Mouse (Mus musculus): Measurements from ENCODE around the gene Mmachc. TPM values are rescaled to one million over a fixed set of nuclear protein-coding genes. Genes with fewer than 3 reads are reported as not detected.

The Mmachc gene
- polyA plus RNA-seq, 3 experiments from 2014 or later = 4.5 to 8.3 (median 5.2) TPM

Other genes starting within 250 kb of the Mmachc start
- 1 to 10 TPM; 4.5 to 5.5 (median 4.7) TPM for gene Mast2, start 244.2 kb downstream of the Mmachc start, polyA plus RNA-seq (2017; shearing (Covaris generic))
- 10 to 100 TPM in 2 of 3 experiments, 1 to 10 TPM in 1; 8.9 to 14.9 (median 13.3) TPM for gene Ipp, start 200.9 kb downstream of the Mmachc start, polyA plus RNA-seq (2017; shearing (Covaris generic))
- gene Tmem69, start 152.5 kb downstream of the Mmachc start, polyA plus RNA-seq (2017; shearing (Covaris generic)) = 10 to 100 TPM; 25.4 to 29.3 (median 26.3) TPM
- gene Gpbp1l1, start 150.7 kb downstream of the Mmachc start, polyA plus RNA-seq (2017; shearing (Covaris generic)) = 100 to 1,000 TPM in 1 of 3 experiments, 10 to 100 TPM in 2; 94.8 to 100 (median 95.0) TPM
- gene Ccdc17, start 111.8 kb downstream of the Mmachc start, polyA plus RNA-seq (2017; shearing (Covaris generic)) = 10 to 100 TPM in 2 of 3 experiments, 1 to 10 TPM in 1; 8.5 to 18.5 (median 16.4) TPM
- gene Nasp, start 80.5 kb downstream of the Mmachc start, polyA plus RNA-seq (2017; shearing (Covaris generic)) = 10 to 100 TPM; 40.6 to 99.0 (median 47.2) TPM
- gene Akr1a1, start 56.7 kb downstream of the Mmachc start, polyA plus RNA-seq (2017; shearing (Covaris generic)) = 100 to 1,000 TPM; 297 to 370 (median 348) TPM
- gene Prdx1, start 22.9 kb downstream of the Mmachc start, polyA plus RNA-seq (2017; shearing (Covaris generic)) = 1,000 to 10,000 TPM in 1 of 3 experiments, 100 to 1,000 TPM in 2; 680 to 1,098 (median 710) TPM
- 10 to 100 TPM; 29.3 to 64.8 (median 54.4) TPM for gene Ccdc163, start 103 bp upstream of the Mmachc start, polyA plus RNA-seq (2017; shearing (Covaris generic))
- gene Tesk2, start 12.5 kb upstream of the Mmachc start, polyA plus RNA-seq (2017; shearing (Covaris generic)) = 1 to 10 TPM; 3.0 to 4.3 (median 4.1) TPM
- 10 to 100 TPM; 25.5 to 32.7 (median 29.7) TPM for gene Toe1, start 99.2 kb upstream of the Mmachc start, polyA plus RNA-seq (2017; shearing (Covaris generic))
- 10 to 100 TPM in 2 of 3 experiments, 1 to 10 TPM in 1; 9.9 to 16.6 (median 15.1) TPM for gene Mutyh, start 99.3 kb upstream of the Mmachc start, polyA plus RNA-seq (2017; shearing (Covaris generic))
- gene Hpdl, start 113.3 kb upstream of the Mmachc start, polyA plus RNA-seq (2017; shearing (Covaris generic)) = under 1 TPM in 2 of 3 experiments, not detected in 1; 0.32 to 0.74 TPM
- gene Zswim5, start 169.0 kb upstream of the Mmachc start, polyA plus RNA-seq (2017; shearing (Covaris generic)) = under 1 TPM in 2 of 3 experiments, not detected in 1; 0.05 to 0.06 TPM